Mouse (Mus musculus) bone marrow, adult 2 months (tissue): Measurements from ENCODE around the gene Cog1.

ENCODE experiments used
- CTCF ChIP-seq: fragments of 200-500 bp; IDR thresholded peaks from 2 replicates; pipeline ENCODE4 v1.5.1; 2011; ENCODE audit warnings: low read length, control low read depth; ENCODE audit not compliant: control insufficient read depth, insufficient read depth
- POLR2A ChIP-seq: fragments of 200-500 bp; IDR thresholded peaks from 2 replicates; pipeline ENCODE4 v1.6.1; 2011; ENCODE audit warnings: low read depth, mild to moderate bottlenecking, control low read depth, low read length, borderline replicate concordance; ENCODE audit not compliant: control insufficient read depth

DNA sequence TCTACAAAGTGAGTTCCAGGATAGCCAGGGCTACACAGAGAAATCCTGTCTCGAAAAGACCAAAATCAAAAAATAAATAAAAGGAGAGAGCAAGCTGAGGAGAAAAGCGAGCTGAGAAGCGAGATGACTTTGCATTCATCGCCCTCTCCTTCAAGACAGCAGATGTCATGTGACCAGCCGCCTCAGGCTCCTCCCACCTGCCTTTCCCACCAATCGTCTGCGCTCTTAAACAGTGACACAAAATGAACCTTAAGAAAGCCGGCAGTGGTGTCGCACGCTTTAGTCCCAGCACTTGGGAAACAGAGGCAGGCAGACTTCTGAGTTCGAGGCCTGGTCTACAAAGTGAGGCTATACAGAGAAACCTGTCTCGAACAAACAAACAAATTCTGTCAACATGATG lies 41.4 kb upstream of the Cog1 start:
- no peak for TF ChIP-seq POLR2A
- TF ChIP-seq CTCF = no peak
